Mouse (Mus musculus) thymus, postnatal 36 days (tissue): Measurements from ENCODE around the gene Olfr159.
A peak's percentile ranks its signal among the peaks of the same experiment; 100 is the strongest.
"Not testable (repeated sequence)": the region's sequence is repeated elsewhere in the genome, so short reads cannot be mapped to it uniquely, and the experiment has no call there.

ENCODE experiments used
- DNase-seq, 2 experiments: peaks; one replicate each; pipeline ENCODE4 v3.0.0; 2022; ENCODE audit warnings: mixed read lengths in 2 of 2

Gene Olfr159

GRCm38 (mm10) chr4:43770909-43771308 lies at the start of gene Olfr159:
Gene Olfr159 (minus strand): TSS chr4:43771009.
- no peak for DNase-seq

- DNase-seq: no peak
Measured at GRCm38 (mm10) chr4:43798936-43799335, 28.1 kb upstream of the Olfr159 start.

- not testable (repeated sequence) for DNase-seq
Measured at GRCm38 (mm10) chr4:43795844-43796243, 25.0 kb upstream of the Olfr159 start.

DNA sequence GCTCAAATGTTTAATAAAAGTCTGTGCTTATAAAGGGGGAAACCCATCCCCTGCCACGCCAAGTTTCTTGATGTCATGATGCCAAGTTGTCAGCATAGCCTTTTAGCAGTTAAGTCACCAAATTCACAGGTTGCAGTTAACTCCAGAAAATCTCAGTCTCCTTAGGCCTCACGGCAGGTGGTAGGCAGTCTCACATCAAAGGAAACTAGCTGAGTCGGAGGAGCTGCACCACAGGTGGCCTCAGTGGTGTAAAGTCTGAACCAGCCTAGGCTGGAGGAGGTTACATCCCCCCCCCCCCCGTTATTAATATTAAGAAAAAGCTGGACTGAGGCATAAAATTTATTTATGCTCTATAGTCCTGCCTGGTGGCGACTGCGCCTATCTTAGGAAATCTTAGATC lies 24.5 kb upstream of the Olfr159 start:
- no peak for DNase-seq

DNA sequence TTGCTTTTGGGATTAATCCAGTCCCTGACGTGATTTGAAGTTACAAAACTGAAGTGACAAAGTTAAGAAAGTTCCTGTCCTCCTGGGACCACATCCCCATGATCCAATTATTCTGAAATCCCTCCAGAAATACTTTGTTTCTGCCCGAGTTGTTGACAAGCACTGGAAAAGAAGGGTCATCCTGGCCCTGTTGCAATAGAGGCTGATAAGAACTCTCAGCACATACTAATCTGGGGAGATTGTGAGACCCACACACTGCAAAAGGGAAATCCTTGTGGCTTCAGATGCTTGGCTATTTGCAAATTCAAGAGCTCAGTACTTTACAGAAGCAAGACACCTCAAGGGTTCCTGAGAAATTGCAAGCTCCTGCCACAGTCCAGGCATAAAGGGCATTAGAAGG lies 1.5 kb upstream of the Olfr159 start:
- no peak for DNase-seq

DNA sequence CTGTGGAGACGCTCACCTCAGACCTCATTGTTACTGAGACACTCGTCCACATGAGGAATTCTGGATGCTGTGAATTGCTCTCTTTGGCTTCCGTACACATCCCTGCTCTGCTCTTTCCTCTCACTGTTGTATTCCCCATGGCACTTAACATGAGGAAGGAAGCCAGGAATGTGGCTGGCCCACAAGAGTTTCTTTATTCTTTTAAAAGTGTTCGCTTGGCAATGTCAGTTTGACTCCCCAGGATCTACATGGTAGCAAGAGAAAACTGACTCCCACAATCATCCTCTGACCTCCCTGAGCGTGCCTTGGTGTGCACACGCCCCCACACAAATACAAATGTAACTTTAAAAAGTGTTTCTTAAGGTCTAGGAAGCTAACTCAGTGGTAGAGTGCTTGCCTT lies 817 bp upstream of the Olfr159 start:
- no peak for DNase-seq

GRCm38 (mm10) chr4:43769374-43769773 lies 1.4 kb downstream of the Olfr159 start:
- no peak for DNase-seq

GRCm38 (mm10) chr4:43768341-43768740 lies 2.5 kb downstream of the Olfr159 start:
- DNase-seq: no peak

DNA sequence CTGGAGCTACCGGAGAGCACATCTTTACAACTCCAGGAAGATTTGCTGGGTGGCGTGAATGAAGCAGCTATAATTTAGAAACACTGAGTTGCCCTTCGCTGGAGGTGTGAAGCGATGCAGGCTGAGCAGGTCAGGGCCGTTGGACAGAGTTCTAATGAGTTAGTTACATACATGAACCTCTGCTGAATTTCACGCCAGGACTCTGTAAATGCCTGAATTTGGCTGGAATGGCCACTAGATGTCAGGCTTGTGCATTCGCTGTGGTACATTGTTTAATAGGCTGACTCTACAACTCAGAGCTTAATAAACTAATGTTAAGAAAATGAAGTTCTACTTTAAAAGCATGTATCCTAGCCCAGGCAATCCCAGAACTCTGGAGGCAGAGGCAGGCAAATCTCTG lies 7.4 kb downstream of the Olfr159 start:
- peak; percentile 5 to 12 for DNase-seq

DNA sequence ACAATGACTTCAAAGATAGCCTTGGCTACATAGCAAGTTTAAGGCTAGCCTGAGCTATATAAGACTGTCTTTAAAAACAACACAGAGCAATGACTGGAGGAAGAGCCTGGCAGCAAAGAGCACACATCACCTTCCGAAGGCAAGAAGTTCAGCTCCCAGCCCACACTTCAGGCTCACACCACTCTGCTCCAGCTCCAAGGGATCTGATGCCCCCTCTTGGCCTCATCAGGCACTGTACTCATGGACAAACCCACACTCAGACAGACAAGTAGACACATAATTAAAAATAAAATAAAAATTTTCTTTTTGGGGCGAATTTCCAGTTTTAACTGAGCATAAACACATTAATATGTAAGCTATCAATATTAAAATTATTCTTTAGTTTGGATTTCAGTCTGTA lies 9.5 kb downstream of the Olfr159 start:
- DNase-seq: no peak

DNA sequence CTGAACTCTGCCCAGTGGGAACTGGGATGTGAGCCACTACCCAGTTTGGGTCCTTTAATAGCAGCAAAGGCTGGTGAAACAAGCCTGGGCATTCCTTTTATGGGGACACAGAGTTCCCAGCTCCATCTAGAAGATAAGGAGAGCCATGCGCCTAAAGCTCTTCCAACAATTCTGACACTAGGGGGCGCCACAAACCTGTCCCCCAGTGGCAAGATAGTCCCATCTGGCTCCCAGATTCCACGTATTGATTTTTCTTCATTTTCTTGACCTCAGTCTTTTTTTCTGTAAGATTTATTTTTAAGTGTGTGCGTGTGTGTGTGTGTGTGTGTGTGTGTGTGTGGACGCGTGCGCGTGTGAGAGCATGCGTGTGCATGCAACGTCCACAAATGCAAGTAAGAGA lies 10.3 kb downstream of the Olfr159 start:
- DNase-seq: peak; percentile 8 to 11

DNA sequence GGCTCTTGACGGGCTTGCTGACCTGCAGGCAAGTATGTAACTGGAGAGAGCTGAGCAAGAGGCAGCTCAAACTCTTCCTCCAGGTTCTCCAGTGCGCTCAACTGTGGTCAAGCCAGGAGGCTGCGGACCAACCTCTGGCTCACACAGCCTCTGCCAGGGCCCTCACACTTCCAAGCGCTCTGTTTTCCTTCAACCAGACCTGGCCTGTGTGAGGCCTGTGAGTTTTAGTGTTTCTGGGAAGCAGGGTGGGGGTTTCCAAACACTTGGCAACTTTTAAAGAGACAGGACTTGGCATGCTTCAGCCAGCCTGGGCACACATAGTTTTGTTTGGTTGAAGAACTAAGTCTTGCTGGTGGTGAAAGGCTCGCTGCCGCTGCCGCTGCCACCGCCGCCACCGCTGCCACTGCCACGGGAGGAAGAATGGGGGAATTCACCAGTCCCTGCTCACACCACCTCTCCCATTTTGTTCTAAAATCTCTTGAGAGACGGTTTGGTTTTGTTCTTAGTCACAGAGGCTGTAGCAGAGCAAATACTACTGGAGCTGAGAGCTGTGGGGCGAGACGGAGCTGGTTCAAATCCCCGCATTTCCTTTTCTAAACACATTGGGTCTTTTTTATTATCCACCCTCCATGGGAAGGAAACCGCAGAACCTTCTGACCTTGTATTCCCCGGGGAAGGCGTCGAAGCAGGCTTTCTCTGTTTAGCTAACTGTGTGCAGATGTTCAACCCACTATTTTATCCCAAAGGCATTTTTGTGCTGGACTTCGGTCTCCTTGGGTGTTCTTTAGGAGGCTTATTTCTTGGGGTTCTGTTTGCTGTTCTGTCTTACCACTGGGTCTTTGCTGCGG lies 11.0 kb downstream of the Olfr159 start:
- no peak for DNase-seq

- DNase-seq: no peak
Measured at GRCm38 (mm10) chr4:43757213-43757612, 13.6 kb downstream of the Olfr159 start.

GRCm38 (mm10) chr4:43745187-43745586 lies 25.6 kb downstream of the Olfr159 start:
- no peak for DNase-seq

- DNase-seq: no peak
Measured at GRCm38 (mm10) chr4:43743099-43743498, 27.7 kb downstream of the Olfr159 start.

GRCm38 (mm10) chr4:43742637-43743036 lies 28.2 kb downstream of the Olfr159 start:
- DNase-seq: no peak

- DNase-seq: no peak
Measured at GRCm38 (mm10) chr4:43741526-43741925, 29.3 kb downstream of the Olfr159 start.

DNA sequence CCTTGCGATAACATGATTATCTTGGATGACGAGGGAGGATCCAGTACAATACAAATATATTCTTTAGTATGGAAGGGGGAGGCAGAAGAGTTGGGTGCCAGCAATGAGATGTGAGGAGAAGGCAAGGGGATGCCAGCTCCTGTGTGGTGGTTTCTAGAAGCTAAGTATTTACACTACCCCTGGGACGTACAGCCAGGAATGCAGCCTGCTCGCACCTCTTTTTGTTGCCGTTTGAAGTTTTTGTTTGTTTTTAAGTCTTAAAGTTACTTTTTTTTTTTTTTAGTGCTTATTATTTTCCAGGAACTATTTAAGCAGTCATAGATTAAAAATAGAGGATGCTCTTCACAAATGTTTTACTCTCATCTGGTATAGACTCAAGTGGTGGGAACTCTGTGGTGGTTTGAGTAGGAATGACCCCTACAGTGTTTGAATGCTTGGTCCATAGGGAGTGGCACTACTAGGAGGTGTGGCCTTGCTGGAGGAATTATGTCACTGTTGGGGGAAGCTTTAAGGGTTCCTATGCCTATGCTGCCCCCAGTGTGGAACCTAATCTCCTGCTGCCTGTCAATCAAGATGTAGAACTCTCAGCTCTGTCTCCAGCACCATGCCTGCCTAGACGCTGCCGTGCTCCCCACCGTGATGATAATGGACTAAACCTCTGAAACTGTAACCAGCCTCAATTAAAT lies 31.7 kb downstream of the Olfr159 start:
- DNase-seq: no peak

- no peak for DNase-seq
Measured at GRCm38 (mm10) chr4:43737144-43737543, 33.7 kb downstream of the Olfr159 start.

GRCm38 (mm10) chr4:43733186-43733585 lies 37.6 kb downstream of the Olfr159 start:
- DNase-seq: no peak

- no peak for DNase-seq
Measured at GRCm38 (mm10) chr4:43732171-43732570, 38.6 kb downstream of the Olfr159 start.

GRCm38 (mm10) chr4:43730750-43731297 lies 40.0 kb downstream of the Olfr159 start:
- DNase-seq: no peak

DNA sequence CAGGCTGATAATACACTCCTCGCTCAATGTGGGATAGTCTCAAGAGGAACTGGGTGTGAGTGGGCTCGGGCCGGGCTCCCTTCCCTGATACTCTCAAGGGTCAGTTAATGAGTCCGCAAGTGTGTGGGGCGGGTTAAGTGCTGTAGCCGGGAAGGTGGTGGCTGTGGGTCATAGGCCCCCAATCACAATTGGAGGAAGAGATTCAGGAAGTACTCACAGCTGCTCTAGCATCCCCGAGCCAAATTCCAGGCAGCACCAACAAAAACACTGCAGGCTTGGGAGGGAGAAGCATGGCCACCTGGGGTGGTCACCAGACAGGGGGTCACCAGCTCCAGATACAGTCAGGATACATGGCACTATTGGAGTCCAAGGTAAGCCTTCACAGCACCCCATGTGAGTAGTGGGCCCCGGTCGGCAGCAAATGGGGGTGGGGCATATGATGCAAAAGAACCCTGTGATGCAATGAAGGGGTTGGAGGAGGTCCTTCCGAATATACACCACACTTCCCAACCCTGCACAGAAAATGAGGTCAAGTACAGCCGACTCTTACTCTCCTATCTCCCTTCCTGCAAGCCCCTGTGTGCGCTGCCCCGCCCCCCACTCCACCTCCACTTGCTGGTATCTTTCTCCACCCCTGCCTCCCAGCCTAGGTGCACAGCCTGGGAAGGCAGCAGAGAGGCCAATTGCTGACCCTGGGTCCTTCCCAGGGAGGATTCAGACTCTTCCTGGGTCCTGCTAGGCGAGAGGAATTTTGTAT lies 40.8 kb downstream of the Olfr159 start, which contains the start of gene Spaar:
TSS of gene Spaar (plus strand) at position 241 of the 757 bp plus-strand sequence.
- no peak for DNase-seq
